Mouse (Mus musculus): Measurements from ENCODE around the gene Sema3b.
A peak's percentile ranks its signal among the peaks of the same experiment; 100 is the strongest.

The Sema3b gene

GRCm38 (mm10) chr9:107608741-107609432, at the start of gene Sema3b:
TSS of gene Sema3b (minus strand) at chr9:107609229.
- no peak for DNase-seq (ENCODE audit: low spot score)

- no peak for DNase-seq (ENCODE audit: low spot score)
Measured at GRCm38 (mm10) chr9:107658096-107658495, 49.1 kb upstream of the Sema3b start.

GRCm38 (mm10) chr9:107657144-107657543, 48.1 kb upstream of the Sema3b start:
- DNase-seq (ENCODE audit: low spot score): no peak

GRCm38 (mm10) chr9:107654585-107654984, 45.6 kb upstream of the Sema3b start:
- no peak for DNase-seq (ENCODE audit: low spot score)

- DNase-seq (ENCODE audit: low spot score): no peak
Measured at GRCm38 (mm10) chr9:107653474-107653873, 44.4 kb upstream of the Sema3b start.

- no peak for DNase-seq (ENCODE audit: low spot score)
Measured at GRCm38 (mm10) chr9:107650708-107651481, 41.9 kb upstream of the Sema3b start.

- no peak for DNase-seq (ENCODE audit: low spot score)
Measured at GRCm38 (mm10) chr9:107650225-107650624, 41.2 kb upstream of the Sema3b start.

- DNase-seq (ENCODE audit: low spot score): no peak
Measured at GRCm38 (mm10) chr9:107648767-107649166, 39.7 kb upstream of the Sema3b start.

GRCm38 (mm10) chr9:107646975-107647374, 37.9 kb upstream of the Sema3b start:
- DNase-seq (ENCODE audit: low spot score): no peak

GRCm38 (mm10) chr9:107645577-107645976, 36.5 kb upstream of the Sema3b start:
- DNase-seq (ENCODE audit: low spot score): no peak

- DNase-seq (ENCODE audit: low spot score): no peak
Measured at GRCm38 (mm10) chr9:107645153-107645510, 36.1 kb upstream of the Sema3b start.

- DNase-seq (ENCODE audit: low spot score): peak; percentile 71
Measured at GRCm38 (mm10) chr9:107644495-107645152, 35.6 kb upstream of the Sema3b start.

GRCm38 (mm10) chr9:107643544-107644214, 34.6 kb upstream of the Sema3b start:
- no peak for DNase-seq (ENCODE audit: low spot score)

GRCm38 (mm10) chr9:107641666-107642065, 32.6 kb upstream of the Sema3b start:
- no peak for DNase-seq (ENCODE audit: low spot score)

GRCm38 (mm10) chr9:107640257-107640772, 31.3 kb upstream of the Sema3b start:
- no peak for DNase-seq (ENCODE audit: low spot score)

- DNase-seq (ENCODE audit: low spot score): no peak
Measured at GRCm38 (mm10) chr9:107637070-107637469, 28.0 kb upstream of the Sema3b start.

GRCm38 (mm10) chr9:107635279-107636028, 26.4 kb upstream of the Sema3b start, which contains the start of gene Gnai2:
TSS of gene Gnai2 (minus strand) at chr9:107635367.
- peak; percentile 84 for DNase-seq (ENCODE audit: low spot score)

- no peak for DNase-seq (ENCODE audit: low spot score)
Measured at GRCm38 (mm10) chr9:107634406-107635278, 25.6 kb upstream of the Sema3b start.

- no peak for DNase-seq (ENCODE audit: low spot score)
Measured at GRCm38 (mm10) chr9:107633661-107634405, 24.8 kb upstream of the Sema3b start.

Data from layer of hippocampus, adult 9-10 months (tissue).